Mouse (Mus musculus): Measurements from ENCODE around the gene Rtn4rl2. TPM values are rescaled to one million over a fixed set of nuclear protein-coding genes. Genes with fewer than 3 reads are reported as not detected.
A peak's percentile ranks its signal among the peaks of the same experiment; 100 is the strongest.

Rtn4rl2 gene
- polyA plus RNA-seq, 1 experiment from 2014 or later: 0.75 TPM

- Histone ChIP-seq H3K4me1 (ENCODE audit: control insufficient read depth, insufficient read depth, low read length) (peaks cover 14% of the 10 kb centered on the region), H3K27ac (replicated peaks; ENCODE audit: low read depth, low read length) (no peak overlapping the region), H3K4me2 (ENCODE audit: low read depth, severe bottlenecking) (peak overlapping the region; percentile 20; the same call in 1 of the 2 replicates), H3K9me3 (ENCODE audit: control insufficient read depth, low read length) (no peaks in the 10 kb centered on the region), H3K9ac (ENCODE audit: low read length) (no peak overlapping the region), H3K36me3 (ENCODE audit: control insufficient read depth, insufficient read depth, low read length) (no peaks in the 10 kb centered on the region), H3K27me3 (ENCODE audit: control insufficient read depth, insufficient read depth, low read length) (peaks cover 71% of the 10 kb centered on the region), H3K4me3 (ENCODE audit: low read depth, low read length) (no peak overlapping the region)
- ATAC-seq (ENCODE audit: insufficient number of reproducible peaks, low FRiP score, low TSS enrichment, low read depth): no peak
- WGBS: 3% methylated on average over 6 of the region's 6 CpGs
- no peak for DNase-seq (ENCODE audit: low spot score)
Observed at GRCm38 (mm10) chr2:84883084-84883483, 3.4 kb downstream of the Rtn4rl2 start.

DNA sequence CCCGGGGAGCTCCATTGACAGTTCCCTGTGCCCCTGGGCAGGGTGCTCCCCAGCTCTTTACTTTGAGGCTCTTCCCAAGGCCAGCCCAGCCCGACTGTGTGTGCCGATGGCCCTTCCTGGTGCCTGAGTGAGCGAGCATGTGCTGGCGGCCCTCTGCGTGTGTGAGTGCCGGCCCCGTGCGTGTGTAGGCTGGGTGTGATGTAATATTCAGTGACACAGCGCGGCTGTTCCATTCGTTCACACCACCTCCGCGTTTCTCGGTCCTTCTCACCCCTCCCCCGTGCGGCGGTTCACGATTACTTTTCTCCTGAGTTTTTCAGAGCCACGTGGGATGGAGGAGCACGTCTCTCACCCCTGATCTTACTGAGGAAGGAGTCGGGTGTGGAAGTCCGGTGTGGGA is 3.9 kb downstream of the Rtn4rl2 start:
- Histone ChIP-seq H3K27me3 (ENCODE audit: control insufficient read depth, insufficient read depth, low read length) (peaks cover 67% of the 10 kb centered on the region), H3K27ac (replicated peaks; ENCODE audit: low read depth, low read length) (no peak overlapping the region), H3K36me3 (ENCODE audit: control insufficient read depth, insufficient read depth, low read length) (no peaks in the 10 kb centered on the region), H3K9me3 (ENCODE audit: control insufficient read depth, low read length) (no peaks in the 10 kb centered on the region), H3K4me3 (ENCODE audit: low read depth, low read length) (no peak overlapping the region), H3K4me2 (ENCODE audit: low read depth, severe bottlenecking) (peak overlapping the region; percentile 18; the same call in 1 of the 2 replicates), H3K9ac (ENCODE audit: low read length) (no peak overlapping the region), H3K4me1 (ENCODE audit: control insufficient read depth, insufficient read depth, low read length) (peaks cover 9% of the 10 kb centered on the region; the same call in 1 of the 2 replicates)
- ATAC-seq (ENCODE audit: insufficient number of reproducible peaks, low FRiP score, low TSS enrichment, low read depth): no peak
- WGBS: 7% methylated on average over 23 of the region's 23 CpGs
- DNase-seq (ENCODE audit: low spot score): peak; percentile 40

DNA sequence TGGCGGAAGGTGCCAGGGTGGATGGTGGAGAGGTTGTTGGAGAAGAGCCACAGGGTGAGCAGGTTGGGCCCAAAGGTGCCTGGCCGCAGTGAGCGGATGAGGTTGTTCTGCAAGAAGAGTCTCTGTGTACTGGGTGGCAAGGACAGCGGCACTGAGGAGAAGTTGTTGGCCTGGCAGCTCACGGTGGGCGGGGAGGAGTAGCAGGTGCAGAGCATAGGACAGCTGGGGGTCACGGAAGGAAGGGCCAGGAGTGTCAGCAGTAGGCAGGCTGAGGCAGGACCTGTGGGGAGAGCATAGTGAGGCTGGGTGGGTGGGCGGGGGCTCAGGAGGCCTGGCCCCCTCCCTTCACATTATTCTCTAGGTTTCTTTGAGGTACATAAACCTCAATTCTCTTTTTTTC is 5.9 kb downstream of the Rtn4rl2 start:
- no peak overlapping the region for H3K9ac ChIP-seq (ENCODE audit: low read length)
- H3K4me3 ChIP-seq (ENCODE audit: low read depth, low read length): no peak overlapping the region
- peaks cover 52% of the 10 kb centered on the region for H3K27me3 ChIP-seq (ENCODE audit: control insufficient read depth, insufficient read depth, low read length)
- ATAC-seq (ENCODE audit: insufficient number of reproducible peaks, low FRiP score, low TSS enrichment, low read depth): no peak
- WGBS: 79% methylated on average over 8 of the region's 8 CpGs
- peaks cover 6% of the 10 kb centered on the region; the same call in 1 of the 2 replicates for H3K4me1 ChIP-seq (ENCODE audit: control insufficient read depth, insufficient read depth, low read length)
- H3K4me2 ChIP-seq (ENCODE audit: low read depth, severe bottlenecking): no peak overlapping the region
- no peaks in the 10 kb centered on the region for H3K36me3 ChIP-seq (ENCODE audit: control insufficient read depth, insufficient read depth, low read length)
- no peak overlapping the region for H3K27ac ChIP-seq (replicated peaks; ENCODE audit: low read depth, low read length)
- H3K9me3 ChIP-seq (ENCODE audit: control insufficient read depth, low read length): no peaks in the 10 kb centered on the region
- DNase-seq (ENCODE audit: low spot score): no peak

GRCm38 (mm10) chr2:84875842-84876241 is 10.7 kb downstream of the Rtn4rl2 start:
- no peaks in the 10 kb centered on the region for H3K9me3 ChIP-seq (ENCODE audit: control insufficient read depth, low read length)
- H3K4me1 ChIP-seq (ENCODE audit: control insufficient read depth, insufficient read depth, low read length): peaks cover 4% of the 10 kb centered on the region; the same call in 1 of the 2 replicates
- H3K36me3 ChIP-seq (ENCODE audit: control insufficient read depth, insufficient read depth, low read length): no peaks in the 10 kb centered on the region
- no peak overlapping the region for H3K9ac ChIP-seq (ENCODE audit: low read length)
- H3K27me3 ChIP-seq (ENCODE audit: control insufficient read depth, insufficient read depth, low read length): peaks cover 51% of the 10 kb centered on the region
- no peak overlapping the region for H3K4me3 ChIP-seq (ENCODE audit: low read depth, low read length)
- 40% methylated on average over 6 of the region's 6 CpGs for whole genome bisulfite sequencing
- no peak overlapping the region for H3K27ac ChIP-seq (replicated peaks; ENCODE audit: low read depth, low read length)
- DNase-seq (ENCODE audit: low spot score) (no peak), ATAC-seq (ENCODE audit: insufficient number of reproducible peaks, low FRiP score, low TSS enrichment, low read depth) (no peak)
- no peak overlapping the region for H3K4me2 ChIP-seq (ENCODE audit: low read depth, severe bottlenecking)

DNA sequence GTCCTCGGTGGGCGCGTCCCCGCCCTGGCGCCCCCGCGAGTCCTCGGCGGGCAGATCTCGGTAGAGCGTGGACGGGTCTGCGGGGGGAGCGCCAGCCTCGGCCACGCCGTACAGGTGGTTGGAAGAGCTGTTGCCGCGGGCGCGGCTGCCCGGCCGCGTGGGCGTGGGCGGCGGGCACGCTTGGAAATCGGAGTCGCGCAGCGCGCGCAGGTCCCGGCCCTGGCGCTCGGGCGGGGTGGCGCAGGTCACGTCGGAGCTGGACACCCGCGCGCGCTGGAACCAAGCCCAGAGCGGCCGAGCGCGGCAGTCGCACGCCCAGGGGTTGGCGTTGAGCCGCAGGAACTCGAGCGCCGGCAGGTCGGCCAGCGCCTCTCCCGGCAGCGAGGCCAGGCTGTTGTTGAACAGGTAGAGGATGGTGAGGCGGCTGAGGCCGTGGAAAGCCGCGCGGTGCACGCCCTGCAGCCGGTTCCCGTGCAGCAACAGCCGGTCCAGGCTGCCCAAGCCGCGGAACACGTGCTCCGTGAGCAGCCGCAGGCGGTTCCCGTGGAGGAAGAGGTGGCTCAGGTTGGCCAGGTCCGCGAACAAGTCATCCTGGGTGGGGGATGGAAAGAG is 14.3 kb downstream of the Rtn4rl2 start:
- peaks cover 65% of the 10 kb centered on the region for H3K27me3 ChIP-seq (ENCODE audit: control insufficient read depth, insufficient read depth, low read length)
- peaks cover 4% of the 10 kb centered on the region; the same call in 1 of the 2 replicates for H3K4me1 ChIP-seq (ENCODE audit: control insufficient read depth, insufficient read depth, low read length)
- peak overlapping the region; percentile 31 for H3K4me3 ChIP-seq (ENCODE audit: low read depth, low read length)
- under 1% methylated on average over 59 of the region's 78 CpGs for WGBS
- DNase-seq (ENCODE audit: low spot score) (peak; percentile 56), ATAC-seq (ENCODE audit: insufficient number of reproducible peaks, low FRiP score, low TSS enrichment, low read depth) (no peak)
- H3K4me2 ChIP-seq (ENCODE audit: low read depth, severe bottlenecking): peak overlapping the region; percentile 59
- no peak overlapping the region for H3K9ac ChIP-seq (ENCODE audit: low read length)
- no peak overlapping the region for H3K27ac ChIP-seq (replicated peaks; ENCODE audit: low read depth, low read length)
- no peaks in the 10 kb centered on the region for H3K36me3 ChIP-seq (ENCODE audit: control insufficient read depth, insufficient read depth, low read length)
- no peaks in the 10 kb centered on the region for H3K9me3 ChIP-seq (ENCODE audit: control insufficient read depth, low read length)

DNA sequence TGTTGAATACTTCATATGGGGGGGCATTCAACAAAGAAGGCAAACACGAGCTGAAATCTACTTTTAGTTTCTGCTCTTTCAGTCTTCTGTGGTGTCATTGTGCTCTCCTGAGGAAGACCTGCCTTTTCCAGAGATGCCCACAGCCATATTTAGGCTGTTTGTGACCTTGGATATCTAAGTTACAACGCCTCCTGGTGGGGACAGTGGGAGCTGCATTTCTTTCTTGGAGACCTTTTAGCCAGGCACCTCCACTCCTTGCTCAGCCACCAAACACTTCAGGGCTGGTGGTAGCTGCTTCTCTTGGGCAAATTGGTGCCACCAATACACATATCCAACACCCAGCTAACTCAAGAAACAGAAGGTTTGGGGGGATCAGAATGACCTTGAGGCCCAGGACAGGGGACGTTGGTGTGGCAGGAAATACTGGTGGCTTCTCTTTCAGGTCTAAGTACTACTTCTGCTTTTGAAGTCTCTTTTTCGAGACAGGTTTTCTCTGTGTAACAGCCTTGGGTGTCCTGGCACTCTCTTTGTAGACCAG is 15.8 kb downstream of the Rtn4rl2 start:
- peaks cover 10% of the 10 kb centered on the region for H3K4me1 ChIP-seq (ENCODE audit: control insufficient read depth, insufficient read depth, low read length)
- H3K36me3 ChIP-seq (ENCODE audit: control insufficient read depth, insufficient read depth, low read length): no peaks in the 10 kb centered on the region
- H3K9ac ChIP-seq (ENCODE audit: low read length): no peak overlapping the region
- H3K27ac ChIP-seq (replicated peaks; ENCODE audit: low read depth, low read length): no peak overlapping the region
- ATAC-seq (ENCODE audit: insufficient number of reproducible peaks, low FRiP score, low TSS enrichment, low read depth): no peak
- no peaks in the 10 kb centered on the region for H3K9me3 ChIP-seq (ENCODE audit: control insufficient read depth, low read length)
- peaks cover 74% of the 10 kb centered on the region for H3K27me3 ChIP-seq (ENCODE audit: control insufficient read depth, insufficient read depth, low read length)
- H3K4me2 ChIP-seq (ENCODE audit: low read depth, severe bottlenecking): no peak overlapping the region
- DNase-seq (ENCODE audit: low spot score): peak; percentile 56
- WGBS: 65% methylated on average over 4 of the region's 4 CpGs
- H3K4me3 ChIP-seq (ENCODE audit: low read depth, low read length): no peak overlapping the region

DNA sequence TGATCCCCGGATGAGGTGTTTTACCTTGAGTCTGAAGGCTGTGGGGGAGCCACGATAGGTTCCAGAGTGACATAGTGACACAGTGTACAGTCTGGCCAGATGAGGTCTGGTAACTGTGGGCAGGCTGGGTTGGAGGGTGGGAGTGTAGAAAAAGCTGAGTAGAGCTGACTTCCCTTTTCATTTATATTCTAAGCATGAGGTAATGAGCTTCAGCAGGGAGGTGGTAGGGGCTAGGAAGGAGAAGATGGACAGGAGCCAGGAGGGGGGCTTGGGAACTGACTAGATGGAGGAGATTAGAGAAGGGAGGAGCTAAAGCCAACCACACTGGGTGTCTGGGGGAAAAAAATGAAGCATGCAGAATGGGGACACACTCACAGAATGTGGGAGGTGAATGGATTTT is 17.5 kb downstream of the Rtn4rl2 start:
- no peak overlapping the region for H3K4me2 ChIP-seq (ENCODE audit: low read depth, severe bottlenecking)
- no peak overlapping the region for H3K4me3 ChIP-seq (ENCODE audit: low read depth, low read length)
- DNase-seq (ENCODE audit: low spot score): no peak
- no peaks in the 10 kb centered on the region for H3K9me3 ChIP-seq (ENCODE audit: control insufficient read depth, low read length)
- H3K36me3 ChIP-seq (ENCODE audit: control insufficient read depth, insufficient read depth, low read length): no peaks in the 10 kb centered on the region
- H3K27ac ChIP-seq (replicated peaks; ENCODE audit: low read depth, low read length): no peak overlapping the region
- ATAC-seq (ENCODE audit: insufficient number of reproducible peaks, low FRiP score, low TSS enrichment, low read depth): no peak
- no peak overlapping the region for H3K9ac ChIP-seq (ENCODE audit: low read length)
- peaks cover 10% of the 10 kb centered on the region for H3K4me1 ChIP-seq (ENCODE audit: control insufficient read depth, insufficient read depth, low read length)
- 71% methylated on average over 2 of the region's 2 CpGs for WGBS
- peaks cover 66% of the 10 kb centered on the region for H3K27me3 ChIP-seq (ENCODE audit: control insufficient read depth, insufficient read depth, low read length)

GRCm38 (mm10) chr2:84868521-84868943 is 18.0 kb downstream of the Rtn4rl2 start:
- H3K4me2 ChIP-seq (ENCODE audit: low read depth, severe bottlenecking): no peak overlapping the region
- no peak overlapping the region for H3K4me3 ChIP-seq (ENCODE audit: low read depth, low read length)
- peak; percentile 78 for DNase-seq (ENCODE audit: low spot score)
- no peak overlapping the region for H3K9ac ChIP-seq (ENCODE audit: low read length)
- H3K36me3 ChIP-seq (ENCODE audit: control insufficient read depth, insufficient read depth, low read length): no peaks in the 10 kb centered on the region
- H3K27me3 ChIP-seq (ENCODE audit: control insufficient read depth, insufficient read depth, low read length): peaks cover 61% of the 10 kb centered on the region
- no peak overlapping the region for H3K27ac ChIP-seq (replicated peaks; ENCODE audit: low read depth, low read length)
- H3K4me1 ChIP-seq (ENCODE audit: control insufficient read depth, insufficient read depth, low read length): peaks cover 10% of the 10 kb centered on the region
- H3K9me3 ChIP-seq (ENCODE audit: control insufficient read depth, low read length): no peaks in the 10 kb centered on the region
- 12% methylated on average over 5 of the region's 5 CpGs for WGBS
- ATAC-seq (ENCODE audit: insufficient number of reproducible peaks, low FRiP score, low TSS enrichment, low read depth): no peak

Measured in limb, embryonic 11.5 days (tissue).